Mouse (Mus musculus) embryonic facial prominence, embryonic 15.5 days (tissue): ENCODE measurements around the gene Abcc1. TPM values are rescaled to one million over a fixed set of nuclear protein-coding genes. Genes with fewer than 3 reads are reported as not detected.

Experiments used
- ATAC-seq: fragments of 200-750 bp; cut with Nextera tagmentation; 2 replicates; pipeline ENCODE4 v1.8.0; 2017; ENCODE audit warnings: low read depth, moderate TSS enrichment; ENCODE audit not compliant: insufficient number of reproducible peaks, low FRiP score, low TSS enrichment
- H3K27ac ChIP-seq: fragments of 300-500 bp; sonication (generic); replicated peaks from 2 replicates; pipeline ENCODE4 v1.5.1; 2015; ENCODE audit warnings: mild to moderate bottlenecking, inconsistent platforms
- H3K27me3 ChIP-seq: fragments of 300-500 bp; sonication (generic); 2 replicates; pipeline ENCODE4 v1.6.1; 2015; ENCODE audit warnings: inconsistent platforms
- H3K36me3 ChIP-seq: fragments of 300-500 bp; sonication (generic); 2 replicates; pipeline ENCODE4 v1.6.1; 2015; ENCODE audit warnings: mild to moderate bottlenecking, inconsistent platforms
- H3K4me1 ChIP-seq: fragments of 300-500 bp; sonication (generic); 2 replicates; pipeline ENCODE4 v1.6.1; 2015; ENCODE audit warnings: inconsistent platforms
- H3K4me2 ChIP-seq: fragments of 300-500 bp; sonication (generic); replicated peaks from 2 replicates; pipeline ENCODE4 v1.6.1; 2015; ENCODE audit warnings: mild to moderate bottlenecking, inconsistent platforms
- H3K4me3 ChIP-seq: fragments of 300-500 bp; sonication (generic); replicated peaks from 2 replicates; pipeline ENCODE4 v1.5.1; 2015; ENCODE audit warnings: mild to moderate bottlenecking, inconsistent platforms
- H3K9ac ChIP-seq: fragments of 300-500 bp; sonication (generic); 2 replicates; pipeline ENCODE4 v1.6.1; 2015; ENCODE audit warnings: inconsistent platforms
- H3K9me3 ChIP-seq: fragments of 300-500 bp; sonication (generic); replicated peaks from 2 replicates; pipeline ENCODE4 v1.6.1; 2016; ENCODE audit warnings: inconsistent platforms
- WGBS: fragments of 180-500 bp; shearing (Covaris S2); methylation state at CpG from one replicate; pipeline ENCODE4 v1.1.7; 2015; 5-methylcytosine and 5-hydroxymethylcytosine counted together
- polyA plus RNA-seq: library from polyadenylated mRNA; unstranded; fragments of >200 nt; fragmentation: Nextera tagmentation; extraction: Ambion mirVana; gene quantifications from 2 replicates; pipeline ENCODE4 v1.2.1, GENCODE M21; 2015

The Abcc1 gene
- polyA plus RNA-seq, 1 experiment from 2014 or later: 14.1 TPM

GRCm38 (mm10) chr16:14444059-14444855, 82.9 kb downstream of the Abcc1 start:
- 39% methylated on average over 6 of the region's 6 CpGs for WGBS
- H3K27me3 ChIP-seq: no peaks in the 10 kb centered on the region
- no peak overlapping the region for H3K4me2 ChIP-seq
- peaks cover 25% of the 10 kb centered on the region for H3K36me3 ChIP-seq
- no peak overlapping the region for H3K9ac ChIP-seq
- no peaks in the 10 kb centered on the region for H3K4me1 ChIP-seq
- no peaks in the 10 kb centered on the region for H3K9me3 ChIP-seq
- ATAC-seq: peak; percentile 69
- no peak overlapping the region for H3K27ac ChIP-seq
- H3K4me3 ChIP-seq: no peak overlapping the region

- H3K4me2 ChIP-seq: no peak overlapping the region
- no peak overlapping the region for H3K4me3 ChIP-seq
- H3K9ac ChIP-seq: no peak overlapping the region
- ATAC-seq: no peak
- H3K4me1 ChIP-seq: no peaks in the 10 kb centered on the region
- no peaks in the 10 kb centered on the region for H3K9me3 ChIP-seq
- H3K36me3 ChIP-seq: peaks cover 25% of the 10 kb centered on the region
- no peak overlapping the region for H3K27ac ChIP-seq
- no peaks in the 10 kb centered on the region for H3K27me3 ChIP-seq
- 83% methylated on average over 6 of the region's 6 CpGs for WGBS
Observed at GRCm38 (mm10) chr16:14445197-14445596, 83.8 kb downstream of the Abcc1 start.

GRCm38 (mm10) chr16:14447366-14447765, 86.0 kb downstream of the Abcc1 start:
- WGBS: 87% methylated on average over 4 of the region's 4 CpGs
- H3K9me3 ChIP-seq: no peaks in the 10 kb centered on the region

GRCm38 (mm10) chr16:14448307-14448706, 86.9 kb downstream of the Abcc1 start:
- Histone ChIP-seq H3K9me3 (no peaks in the 10 kb centered on the region), H3K4me1 (no peaks in the 10 kb centered on the region), H3K27me3 (no peaks in the 10 kb centered on the region), H3K36me3 (peaks cover 23% of the 10 kb centered on the region), H3K27ac (no peak overlapping the region), H3K4me2 (no peak overlapping the region), H3K4me3 (no peak overlapping the region), H3K9ac (no peak overlapping the region)
- ATAC-seq: no peak
- 93% methylated on average over 8 of the region's 8 CpGs for WGBS

More at GRCm38 (mm10) chr16:14447366-14447765, 86.0 kb downstream of the Abcc1 start:
- no peak for ATAC-seq
- H3K36me3 ChIP-seq: peaks cover 25% of the 10 kb centered on the region
- no peaks in the 10 kb centered on the region for H3K4me1 ChIP-seq
- H3K27ac ChIP-seq: no peak overlapping the region
- H3K27me3 ChIP-seq: no peaks in the 10 kb centered on the region
- no peak overlapping the region for H3K4me3 ChIP-seq
- H3K4me2 ChIP-seq: no peak overlapping the region
- no peak overlapping the region for H3K9ac ChIP-seq

GRCm38 (mm10) chr16:14449861-14450260, 88.5 kb downstream of the Abcc1 start:
- Histone ChIP-seq H3K27ac (no peak overlapping the region), H3K4me2 (no peak overlapping the region), H3K36me3 (peaks cover 24% of the 10 kb centered on the region), H3K4me3 (no peak overlapping the region), H3K9ac (no peak overlapping the region), H3K27me3 (no peaks in the 10 kb centered on the region), H3K4me1 (no peaks in the 10 kb centered on the region), H3K9me3 (no peaks in the 10 kb centered on the region)
- 72% methylated on average over 4 of the region's 4 CpGs for WGBS
- ATAC-seq: no peak

- Histone ChIP-seq H3K9me3 (no peaks in the 10 kb centered on the region), H3K4me3 (no peak overlapping the region), H3K27ac (no peak overlapping the region), H3K4me1 (no peaks in the 10 kb centered on the region), H3K36me3 (peaks cover 9% of the 10 kb centered on the region; the same call in 1 of the 2 replicates), H3K27me3 (no peaks in the 10 kb centered on the region), H3K9ac (no peak overlapping the region), H3K4me2 (no peak overlapping the region)
- no peak for ATAC-seq
- WGBS: 64% methylated on average over 5 of the region's 5 CpGs
Observed at GRCm38 (mm10) chr16:14451374-14452046, 90.2 kb downstream of the Abcc1 start.

GRCm38 (mm10) chr16:14462535-14462934, 101.2 kb downstream of the Abcc1 start:
- ATAC-seq: no peak
- 96% methylated on average over 2 of the region's 2 CpGs for WGBS
- no peak overlapping the region for H3K4me2 ChIP-seq
- no peaks in the 10 kb centered on the region for H3K9me3 ChIP-seq
- H3K4me3 ChIP-seq: no peak overlapping the region
- peaks cover 58% of the 10 kb centered on the region for H3K36me3 ChIP-seq
- no peaks in the 10 kb centered on the region for H3K27me3 ChIP-seq
- H3K4me1 ChIP-seq: no peaks in the 10 kb centered on the region
- no peak overlapping the region for H3K9ac ChIP-seq
- no peak overlapping the region for H3K27ac ChIP-seq

DNA sequence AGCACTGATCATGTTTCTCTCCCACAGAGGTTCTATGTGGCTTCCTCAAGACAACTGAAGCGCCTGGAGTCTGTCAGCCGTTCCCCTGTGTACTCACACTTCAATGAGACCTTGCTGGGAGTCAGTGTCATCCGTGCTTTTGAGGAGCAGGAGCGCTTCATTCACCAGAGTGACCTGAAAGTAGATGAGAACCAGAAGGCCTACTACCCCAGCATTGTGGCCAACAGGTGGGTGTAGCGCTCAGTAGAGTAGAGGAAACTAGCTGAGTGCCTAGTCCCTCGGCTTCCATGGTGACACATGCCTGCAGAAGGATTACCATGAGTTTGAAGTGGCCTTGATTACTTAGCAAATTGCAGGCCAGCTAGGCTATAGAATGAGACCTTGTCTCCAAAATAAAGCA, 103.7 kb downstream of the Abcc1 start:
- H3K9me3 ChIP-seq: no peaks in the 10 kb centered on the region
- no peak overlapping the region for H3K4me3 ChIP-seq
- WGBS: 90% methylated on average over 6 of the region's 6 CpGs
- no peak for ATAC-seq
- no peak overlapping the region for H3K27ac ChIP-seq
- H3K36me3 ChIP-seq: peaks cover 66% of the 10 kb centered on the region
- H3K9ac ChIP-seq: no peak overlapping the region
- H3K27me3 ChIP-seq: no peaks in the 10 kb centered on the region
- no peaks in the 10 kb centered on the region for H3K4me1 ChIP-seq
- no peak overlapping the region for H3K4me2 ChIP-seq

GRCm38 (mm10) chr16:14468351-14468750, 107.0 kb downstream of the Abcc1 start:
- no peak overlapping the region for H3K9ac ChIP-seq
- H3K4me2 ChIP-seq: no peak overlapping the region
- H3K27ac ChIP-seq: no peak overlapping the region
- H3K27me3 ChIP-seq: no peaks in the 10 kb centered on the region
- no peaks in the 10 kb centered on the region for H3K9me3 ChIP-seq
- no peak for ATAC-seq
- H3K4me3 ChIP-seq: no peak overlapping the region
- WGBS: 81% methylated on average over 2 of the region's 2 CpGs
- peaks cover 63% of the 10 kb centered on the region for H3K36me3 ChIP-seq
- no peaks in the 10 kb centered on the region for H3K4me1 ChIP-seq

DNA sequence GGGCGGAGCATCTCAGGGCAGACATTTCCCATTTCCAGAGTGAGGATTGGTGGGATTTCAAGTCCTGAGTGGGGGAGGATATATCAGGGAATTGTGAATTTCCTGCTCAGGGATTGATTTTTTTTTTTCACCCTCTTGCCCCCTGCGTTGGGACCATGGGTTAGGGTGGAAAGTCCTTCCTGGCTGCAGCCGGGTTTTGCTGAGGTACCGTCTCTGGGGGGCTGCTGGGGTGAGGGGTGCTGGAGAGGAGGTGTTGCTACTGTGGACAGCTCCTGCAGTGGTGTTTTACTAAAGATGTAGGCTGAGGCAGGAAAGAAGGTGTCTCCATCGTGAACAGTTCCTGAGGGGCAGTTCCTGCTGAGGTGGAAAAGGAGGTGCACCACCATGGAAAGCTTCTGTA, 107.5 kb downstream of the Abcc1 start:
- no peaks in the 10 kb centered on the region for H3K4me1 ChIP-seq
- H3K9me3 ChIP-seq: no peaks in the 10 kb centered on the region
- H3K4me2 ChIP-seq: no peak overlapping the region
- 90% methylated on average over 5 of the region's 5 CpGs for WGBS
- ATAC-seq: no peak
- H3K4me3 ChIP-seq: no peak overlapping the region
- no peak overlapping the region for H3K27ac ChIP-seq
- peaks cover 64% of the 10 kb centered on the region for H3K36me3 ChIP-seq
- H3K27me3 ChIP-seq: no peaks in the 10 kb centered on the region
- no peak overlapping the region for H3K9ac ChIP-seq

DNA sequence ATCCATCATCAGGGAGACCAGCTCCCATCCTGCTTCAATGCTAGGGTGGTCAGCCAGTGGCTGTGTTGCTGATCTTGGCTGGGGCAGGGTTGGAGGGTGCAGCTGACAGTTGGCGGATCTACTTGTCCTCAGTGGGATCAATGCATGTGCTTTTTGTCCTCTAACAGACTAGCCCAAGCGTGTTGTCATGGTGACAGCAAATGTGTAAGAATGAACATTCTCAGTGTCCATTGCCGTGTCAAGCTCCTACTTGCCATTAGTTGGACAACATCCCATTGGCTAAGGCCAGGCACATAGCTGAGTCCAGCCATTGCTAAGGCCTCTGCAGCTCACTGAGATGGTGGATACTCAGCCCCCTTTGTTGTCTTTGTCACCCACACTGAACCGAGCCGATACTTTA, 110.8 kb downstream of the Abcc1 start:
- WGBS: 90% methylated on average over 5 of the region's 5 CpGs
- Histone ChIP-seq H3K27ac (no peak overlapping the region), H3K9me3 (no peaks in the 10 kb centered on the region), H3K36me3 (peaks cover 40% of the 10 kb centered on the region), H3K4me1 (no peaks in the 10 kb centered on the region), H3K4me2 (no peak overlapping the region), H3K9ac (no peak overlapping the region), H3K27me3 (no peaks in the 10 kb centered on the region), H3K4me3 (no peak overlapping the region)
- no peak for ATAC-seq
